Mouse (Mus musculus) neural tube, embryonic 11.5 days (tissue): ENCODE data around the gene Dlx4. TPM values are rescaled to one million over a fixed set of nuclear protein-coding genes. Genes with fewer than 3 reads are reported as not detected.

ENCODE experiments used
- ATAC-seq: fragments of 200-750 bp; cut with Nextera tagmentation; 2 replicates; pipeline ENCODE4 v1.8.0; 2017; ENCODE audit warnings: moderate number of reproducible peaks, mild to moderate bottlenecking, moderate TSS enrichment, moderate library complexity; ENCODE audit not compliant: insufficient read depth, low FRiP score, low TSS enrichment
- DNase-seq: peaks from one replicate; pipeline ENCODE4 v3.0.0-alpha.2; 2015; ENCODE audit warnings: low spot score
- H3K27ac ChIP-seq: fragments of 300-500 bp; sonication (generic); 2 replicates; pipeline ENCODE4 v1.5.1; 2014; ENCODE audit warnings: low read depth, mild to moderate bottlenecking, low read length
- H3K27me3 ChIP-seq: fragments of 300-500 bp; sonication (generic); 2 replicates; pipeline ENCODE4 v1.6.1; 2014; ENCODE audit warnings: mild to moderate bottlenecking, low read length, mixed read lengths; ENCODE audit not compliant: control insufficient read depth, insufficient read depth
- H3K36me3 ChIP-seq: fragments of 300-500 bp; sonication (generic); 2 replicates; pipeline ENCODE4 v1.6.1; 2014; ENCODE audit warnings: mild to moderate bottlenecking, low read length, moderate library complexity, mixed read lengths; ENCODE audit not compliant: control insufficient read depth, insufficient read depth
- H3K4me1 ChIP-seq: fragments of 300-500 bp; sonication (generic); 2 replicates; pipeline ENCODE4 v1.6.1; 2014; ENCODE audit warnings: low read length, mixed read lengths; ENCODE audit not compliant: control insufficient read depth, insufficient read depth
- H3K4me2 ChIP-seq: fragments of 300-500 bp; sonication (generic); 2 replicates; pipeline ENCODE4 v1.6.1; 2014; ENCODE audit warnings: low read depth, mild to moderate bottlenecking, moderate library complexity
- H3K4me3 ChIP-seq: fragments of 300-500 bp; sonication (generic); 2 replicates; pipeline ENCODE4 v1.5.1; 2014; ENCODE audit warnings: low read depth, low read length
- H3K9ac ChIP-seq: fragments of 300-500 bp; sonication (generic); 2 replicates; pipeline ENCODE4 v1.6.1; 2014; ENCODE audit warnings: mild to moderate bottlenecking, low read length
- H3K9me3 ChIP-seq: fragments of 300-500 bp; sonication (generic); 2 replicates; pipeline ENCODE4 v1.6.1; 2016; ENCODE audit warnings: low read length; ENCODE audit not compliant: control insufficient read depth
- WGBS: fragments of 180-500 bp; shearing (Covaris S2); extraction: QIAGEN DNeasy Blood & Tissue Kit; methylation state at CpG from one replicate; pipeline ENCODE4 v1.1.7; 2014; 5-methylcytosine and 5-hydroxymethylcytosine counted together
- polyA plus RNA-seq: library from polyadenylated mRNA; unstranded; fragments of >200 nt; fragmentation: Nextera tagmentation; extraction: Ambion mirVana; gene quantifications from 2 replicates; pipeline ENCODE4 v1.2.1, GENCODE M21; 2014

The Dlx4 gene
- polyA plus RNA-seq = 0.11 TPM in 1 of 2 replicates, not detected in the other

DNA sequence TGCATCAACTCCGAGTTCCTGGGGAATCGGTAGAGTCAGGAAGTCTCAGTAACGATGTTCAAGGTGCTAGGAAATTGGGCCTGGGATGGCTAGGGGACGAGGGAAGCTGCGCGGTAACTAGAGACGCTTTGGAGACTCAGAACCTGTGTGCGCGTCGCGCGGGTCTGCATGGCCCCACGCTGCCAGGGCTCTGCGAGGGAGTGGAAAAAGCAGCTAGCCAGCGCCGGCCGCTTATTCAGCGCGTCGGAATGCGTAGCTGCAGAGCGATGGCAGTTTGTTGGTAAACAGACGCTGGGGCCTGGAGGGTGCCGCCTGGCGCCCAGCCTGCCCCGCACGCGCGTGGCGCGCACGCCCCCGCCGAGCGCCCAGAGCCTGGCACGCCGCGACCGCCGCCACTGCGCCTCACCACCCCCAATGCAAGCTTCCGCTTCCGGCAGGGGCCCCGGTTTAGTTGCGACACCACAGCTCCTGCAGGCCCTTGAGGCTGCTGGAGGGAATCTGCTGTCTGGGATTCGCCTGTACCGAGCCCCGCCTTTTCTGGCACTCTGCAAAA, at the start of gene Dlx4:
Dlx4 (minus strand) TSS at position 413 of the 553 bp plus-strand sequence.
- Histone ChIP-seq H3K36me3 (no peaks in the 10 kb centered on the region), H3K9me3 (no peaks in the 10 kb centered on the region), H3K4me3 (peak within 1 kb of the TSS; percentile 32), H3K9ac (peak within 1 kb of the TSS; percentile 20; the same call in 1 of the 2 replicates), H3K4me2 (peak within 1 kb of the TSS; percentile 49), H3K27ac (no peak within 1 kb of the TSS), H3K27me3 (peaks cover 97% of the 10 kb centered on the region), H3K4me1 (peaks cover 7% of the 10 kb centered on the region; the same call in 1 of the 2 replicates)
- DNase-seq (peak; percentile 40), ATAC-seq (no peak)
- under 1% methylated on average over 48 of the region's 48 CpGs for WGBS

DNA sequence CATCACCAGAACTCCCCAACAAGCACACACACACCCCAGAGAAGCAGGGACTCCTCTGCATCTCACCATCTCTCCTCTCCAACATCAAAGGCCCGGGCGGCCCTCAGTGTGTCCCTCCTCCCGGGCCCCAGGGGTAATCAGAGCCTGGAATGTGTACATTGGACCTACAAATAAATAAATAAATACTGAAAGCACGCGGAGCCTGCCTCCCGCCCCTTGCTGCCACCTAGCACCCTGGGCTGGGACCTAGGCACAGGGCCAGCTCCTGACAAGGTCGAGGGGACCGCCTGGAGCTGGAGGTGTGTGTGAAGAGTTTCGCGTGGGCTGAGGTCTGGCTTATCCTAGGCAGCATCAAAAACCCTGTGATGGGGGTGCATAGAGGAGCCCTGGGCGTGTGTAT, 43.8 kb upstream of the Dlx4 start:
- Histone ChIP-seq H3K9ac (no peak overlapping the region), H3K27me3 (no peaks in the 10 kb centered on the region), H3K36me3 (no peaks in the 10 kb centered on the region), H3K4me2 (no peak overlapping the region), H3K27ac (no peak overlapping the region), H3K4me1 (peaks cover 6% of the 10 kb centered on the region), H3K9me3 (no peaks in the 10 kb centered on the region), H3K4me3 (no peak overlapping the region)
- ATAC-seq = no peak
- DNase-seq = no peak
- WGBS = 47% methylated on average over 11 of the region's 11 CpGs

DNA sequence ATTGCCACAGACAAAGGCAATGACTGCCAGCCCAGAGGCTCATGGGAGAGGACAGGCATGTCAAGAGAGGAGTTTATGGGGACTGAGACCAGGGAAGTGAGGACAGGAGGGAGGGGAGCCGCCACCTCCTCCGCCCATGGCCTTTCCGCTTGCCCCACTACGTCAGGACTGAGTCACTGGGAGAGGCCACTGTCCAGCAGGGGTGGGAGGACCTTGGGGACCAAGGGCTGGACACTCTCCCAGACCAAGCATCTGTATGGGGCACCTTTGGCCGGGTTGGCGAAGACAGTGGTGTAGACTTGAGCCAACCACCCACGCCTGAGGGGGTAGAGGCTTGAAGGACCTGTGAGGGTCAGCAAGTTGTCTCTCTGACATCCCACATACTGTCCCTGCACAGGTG, 40.8 kb upstream of the Dlx4 start:
- no peak for DNase-seq

DNA sequence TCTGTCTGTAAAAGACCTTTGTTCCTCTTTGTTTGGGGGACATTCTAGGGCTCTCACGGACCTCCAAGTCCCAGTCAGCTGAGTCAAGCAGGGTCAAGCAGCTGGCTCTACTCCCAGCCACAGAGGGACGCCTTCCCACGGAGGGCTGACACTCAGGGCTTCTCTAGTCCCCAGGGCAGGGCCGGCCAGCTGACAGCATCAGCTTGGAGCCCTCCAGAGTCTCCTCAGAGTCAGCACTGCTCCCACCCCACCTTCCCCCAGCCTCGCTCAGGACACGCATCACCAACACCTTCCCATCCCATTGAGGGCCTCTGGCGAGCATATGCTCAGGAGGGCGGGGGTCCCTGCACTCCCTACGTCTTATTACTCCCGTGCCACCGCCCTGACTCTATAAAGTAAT, 39.6 kb upstream of the Dlx4 start:
- WGBS = 12% methylated on average over 11 of the region's 11 CpGs
- H3K9ac ChIP-seq = no peak overlapping the region
- H3K27ac ChIP-seq = no peak overlapping the region
- ATAC-seq (peak; percentile 35; the same call in 1 of the 2 replicates), DNase-seq (peak; percentile 40)
- no peak overlapping the region for H3K4me3 ChIP-seq
- no peaks in the 10 kb centered on the region for H3K36me3 ChIP-seq
- H3K4me1 ChIP-seq = peaks cover 6% of the 10 kb centered on the region
- no peaks in the 10 kb centered on the region for H3K27me3 ChIP-seq
- H3K4me2 ChIP-seq = no peak overlapping the region
- H3K9me3 ChIP-seq = no peaks in the 10 kb centered on the region

More for the DNA sequence above, 40.8 kb upstream of the Dlx4 start:
- 83% methylated on average over 7 of the region's 7 CpGs for whole genome bisulfite sequencing
- H3K9ac ChIP-seq = no peak overlapping the region
- H3K4me1 ChIP-seq = peaks cover 6% of the 10 kb centered on the region
- H3K27me3 ChIP-seq = no peaks in the 10 kb centered on the region
- H3K36me3 ChIP-seq = no peaks in the 10 kb centered on the region
- H3K27ac ChIP-seq = no peak overlapping the region
- H3K4me2 ChIP-seq = no peak overlapping the region
- no peak for ATAC-seq
- no peaks in the 10 kb centered on the region for H3K9me3 ChIP-seq
- no peak overlapping the region for H3K4me3 ChIP-seq

DNA sequence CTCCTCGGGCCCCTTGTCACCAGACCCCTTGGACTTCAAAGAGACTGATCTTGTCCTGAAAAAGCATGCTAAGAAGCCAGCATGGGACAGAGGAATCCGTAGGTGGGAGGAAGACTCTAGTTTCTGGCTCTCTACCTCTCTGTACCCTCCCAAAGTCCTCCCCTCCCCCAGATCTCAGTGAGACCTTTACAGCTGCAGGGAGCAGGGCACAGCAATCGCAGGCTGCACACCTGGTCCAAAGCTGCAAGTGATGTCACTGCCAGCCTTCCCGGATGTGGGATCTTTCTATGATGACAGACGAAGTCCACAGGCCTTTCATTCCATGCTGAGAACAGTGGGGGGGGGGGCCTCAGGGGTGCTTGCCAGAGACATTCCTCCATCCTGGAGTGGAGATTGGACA, 38.5 kb upstream of the Dlx4 start:
- Histone ChIP-seq H3K9me3 (no peaks in the 10 kb centered on the region), H3K9ac (no peak overlapping the region), H3K4me1 (peaks cover 6% of the 10 kb centered on the region), H3K4me2 (no peak overlapping the region), H3K27ac (no peak overlapping the region), H3K36me3 (no peaks in the 10 kb centered on the region), H3K4me3 (no peak overlapping the region), H3K27me3 (no peaks in the 10 kb centered on the region)
- DNase-seq = no peak
- ATAC-seq = no peak
- WGBS = 31% methylated on average over 5 of the region's 5 CpGs

DNA sequence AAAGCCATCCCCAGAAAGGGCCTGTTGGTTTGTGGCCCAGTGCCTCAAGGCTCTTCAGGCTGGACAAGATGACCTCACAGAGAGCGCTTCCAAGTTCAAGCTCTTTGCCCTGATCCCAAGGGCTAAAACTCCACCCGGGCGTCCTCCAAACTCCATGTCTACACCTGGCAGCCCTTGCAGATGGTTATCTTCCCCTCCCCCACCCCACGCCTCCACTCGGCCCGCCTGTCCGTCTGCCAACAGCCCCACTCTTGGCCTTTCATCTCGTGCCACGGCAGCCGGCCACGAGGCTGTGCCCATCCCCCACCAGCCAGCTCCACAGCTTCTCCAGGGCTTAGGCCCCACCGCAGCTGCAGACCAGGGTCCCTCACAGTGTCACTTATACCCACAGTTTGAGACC, 33.2 kb upstream of the Dlx4 start:
- Histone ChIP-seq H3K36me3 (no peaks in the 10 kb centered on the region), H3K4me2 (no peak overlapping the region), H3K9me3 (no peaks in the 10 kb centered on the region), H3K27me3 (no peaks in the 10 kb centered on the region), H3K4me1 (no peaks in the 10 kb centered on the region), H3K9ac (no peak overlapping the region), H3K4me3 (no peak overlapping the region), H3K27ac (no peak overlapping the region)
- no peak for ATAC-seq
- DNase-seq = no peak
- WGBS = 71% methylated on average over 12 of the region's 12 CpGs

DNA sequence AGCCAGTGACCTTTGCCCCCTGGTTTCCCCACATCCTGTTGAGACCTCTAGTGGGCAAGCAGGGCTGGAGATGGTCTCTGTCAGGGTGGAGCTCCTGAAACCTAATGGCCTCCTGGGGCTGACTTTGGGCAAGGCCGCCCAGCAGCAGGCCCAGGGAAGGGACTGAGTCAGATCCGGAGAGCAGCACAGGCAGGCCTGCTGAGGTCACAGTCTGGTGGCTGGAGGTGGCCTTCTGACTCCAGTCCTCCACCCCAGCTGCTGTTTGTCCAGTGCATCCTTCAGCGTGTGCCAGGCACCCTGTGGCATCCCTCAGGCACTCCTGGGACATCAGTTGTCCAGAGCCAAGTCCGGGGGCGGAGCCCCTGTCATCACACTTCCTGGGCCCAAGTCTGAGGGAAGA, 19.8 kb upstream of the Dlx4 start:
- Histone ChIP-seq H3K36me3 (no peaks in the 10 kb centered on the region), H3K4me3 (no peak overlapping the region), H3K9me3 (no peaks in the 10 kb centered on the region), H3K27ac (no peak overlapping the region), H3K4me1 (no peaks in the 10 kb centered on the region), H3K4me2 (no peak overlapping the region), H3K27me3 (no peaks in the 10 kb centered on the region), H3K9ac (no peak overlapping the region)
- DNase-seq (no peak), ATAC-seq (no peak)
- 80% methylated on average over 5 of the region's 5 CpGs for WGBS

DNA sequence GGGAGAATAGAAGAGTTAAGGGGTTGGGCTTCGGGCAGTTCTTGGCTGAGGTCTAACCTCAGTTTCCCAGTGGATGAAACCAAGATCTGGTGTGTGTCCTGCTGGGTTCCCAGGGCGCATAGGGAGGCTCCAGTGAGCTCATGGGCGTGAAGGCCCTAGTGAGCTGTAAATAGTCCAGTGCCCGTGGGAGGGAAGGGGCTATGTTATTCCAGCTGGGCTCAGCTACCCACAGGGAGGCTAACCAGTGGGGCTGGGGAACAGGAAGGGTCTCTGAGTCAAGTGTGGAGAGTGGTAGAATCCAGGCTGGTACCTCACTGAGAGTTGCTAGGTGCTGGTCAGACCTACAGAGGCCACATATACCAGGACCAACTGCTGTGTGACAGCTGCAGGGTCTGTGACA, 15.6 kb upstream of the Dlx4 start:
- 53% methylated on average over 4 of the region's 4 CpGs for WGBS
- no peak for ATAC-seq

DNA sequence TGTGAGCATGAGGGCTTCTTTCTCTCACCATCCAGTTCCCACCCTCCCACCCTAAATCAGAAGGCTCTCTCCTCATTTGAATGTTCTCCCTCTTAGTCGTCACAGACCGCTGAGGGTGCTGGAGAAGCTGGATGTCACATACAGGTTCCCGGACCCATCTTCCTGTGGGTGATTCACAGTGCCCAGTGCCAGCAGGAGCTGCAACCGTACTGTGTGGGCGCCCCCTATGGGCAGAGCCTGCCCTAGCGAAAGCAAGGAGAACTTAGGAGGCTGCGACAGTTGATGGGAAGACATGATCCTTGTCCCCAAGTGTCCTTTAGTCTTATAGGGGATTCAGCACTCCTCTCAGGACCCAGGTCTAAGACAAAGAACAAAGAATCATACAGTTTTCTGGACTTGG, 14.6 kb upstream of the Dlx4 start:
- H3K4me3 ChIP-seq = no peak overlapping the region
- no peak overlapping the region for H3K9ac ChIP-seq
- no peaks in the 10 kb centered on the region for H3K36me3 ChIP-seq
- H3K4me2 ChIP-seq = no peak overlapping the region
- H3K9me3 ChIP-seq = no peaks in the 10 kb centered on the region
- ATAC-seq = no peak
- no peak for DNase-seq
- H3K4me1 ChIP-seq = no peaks in the 10 kb centered on the region
- no peak overlapping the region for H3K27ac ChIP-seq
- H3K27me3 ChIP-seq = no peaks in the 10 kb centered on the region
- 44% methylated on average over 7 of the region's 7 CpGs for WGBS

More for the DNA sequence above, 15.6 kb upstream of the Dlx4 start:
- Histone ChIP-seq H3K4me2 (no peak overlapping the region), H3K4me3 (no peak overlapping the region), H3K9ac (no peak overlapping the region), H3K36me3 (no peaks in the 10 kb centered on the region), H3K4me1 (no peaks in the 10 kb centered on the region), H3K9me3 (no peaks in the 10 kb centered on the region), H3K27ac (no peak overlapping the region), H3K27me3 (no peaks in the 10 kb centered on the region)
- DNase-seq = no peak
